Mouse (Mus musculus) heart, postnatal 0 days (tissue): ENCODE results near the gene Trak1. TPM values are rescaled to one million over a fixed set of nuclear protein-coding genes. Genes with fewer than 3 reads are reported as not detected.

Experiments
- ATAC-seq: fragments of 200-750 bp; cut with Nextera tagmentation; 2 replicates; pipeline ENCODE4 v1.8.0; 2017; ENCODE audit warnings: low read depth, moderate number of reproducible peaks, moderate library complexity; ENCODE audit not compliant: insufficient read depth
- DNase-seq: peaks from one replicate; pipeline ENCODE4 v3.0.0-alpha.2; 2016; ENCODE audit warnings: low spot score
- H3K27ac ChIP-seq: fragments of 300-500 bp; sonication (generic); 2 replicates; pipeline ENCODE4 v1.5.1; 2014; ENCODE audit warnings: low read depth, mild to moderate bottlenecking
- H3K27me3 ChIP-seq: fragments of 300-500 bp; sonication (generic); 2 replicates; pipeline ENCODE4 v1.6.1; 2014; ENCODE audit warnings: low read length, mixed read lengths; ENCODE audit not compliant: control insufficient read depth, insufficient read depth
- H3K36me3 ChIP-seq: fragments of 300-500 bp; sonication (generic); replicated peaks from 2 replicates; pipeline ENCODE4 v1.6.1; 2014; ENCODE audit warnings: low read length, mixed read lengths; ENCODE audit not compliant: control insufficient read depth, insufficient read depth
- H3K4me1 ChIP-seq: fragments of 300-500 bp; sonication (generic); 2 replicates; pipeline ENCODE4 v1.6.1; 2014; ENCODE audit warnings: antibody characterized with exemption; ENCODE audit not compliant: control insufficient read depth, insufficient read depth
- H3K4me2 ChIP-seq: fragments of 300-500 bp; sonication (generic); 2 replicates; pipeline ENCODE4 v1.6.1; 2014; ENCODE audit warnings: low read depth, mild to moderate bottlenecking, low read length, moderate library complexity
- H3K4me3 ChIP-seq: fragments of 300-500 bp; sonication (generic); 2 replicates; pipeline ENCODE4 v1.5.1; 2014; ENCODE audit warnings: low read depth, low read length
- H3K9ac ChIP-seq: fragments of 300-500 bp; sonication (generic); replicated peaks from 2 replicates; pipeline ENCODE4 v1.6.1; 2014; ENCODE audit warnings: low read depth, low read length, mixed read lengths
- H3K9me3 ChIP-seq: fragments of 300-500 bp; sonication (generic); replicated peaks from 2 replicates; pipeline ENCODE4 v1.6.1; 2016; ENCODE audit warnings: low read length; ENCODE audit not compliant: control insufficient read depth
- CTCF ChIP-seq: IDR thresholded peaks from 2 replicates; pipeline ENCODE4 v1.5.1; 2016; ENCODE audit warnings: antibody characterized with exemption, control low read depth, low read depth
- EP300 ChIP-seq: IDR thresholded peaks from 2 replicates; pipeline ENCODE4 v1.6.1; 2016; ENCODE audit warnings: antibody characterized with exemption, low read depth
- WGBS: fragments of 180-500 bp; shearing (Covaris S2); extraction: QIAGEN DNeasy Blood & Tissue Kit; methylation state at CpG from one replicate; pipeline ENCODE4 v1.1.7; 2014; 5-methylcytosine and 5-hydroxymethylcytosine counted together
- polyA plus RNA-seq: library from polyadenylated mRNA; unstranded; fragments of >200 nt; fragmentation: Nextera tagmentation; extraction: Ambion mirVana; gene quantifications from 2 replicates; pipeline ENCODE4 v1.2.1, GENCODE M21; 2015
- total RNA-seq: library from RNA; depleted of rRNA; stranded (reverse); fragments of >200 nt; gene quantifications from 2 replicates; pipeline ENCODE4 v1.2.3, GENCODE M21; 2014; ENCODE audit warnings: low replicate concordance; rRNA removed

Trak1 gene
- total RNA-seq: 113 and 120 TPM in 2 replicates
- polyA plus RNA-seq: 53.5 and 59.3 TPM in 2 replicates

DNA sequence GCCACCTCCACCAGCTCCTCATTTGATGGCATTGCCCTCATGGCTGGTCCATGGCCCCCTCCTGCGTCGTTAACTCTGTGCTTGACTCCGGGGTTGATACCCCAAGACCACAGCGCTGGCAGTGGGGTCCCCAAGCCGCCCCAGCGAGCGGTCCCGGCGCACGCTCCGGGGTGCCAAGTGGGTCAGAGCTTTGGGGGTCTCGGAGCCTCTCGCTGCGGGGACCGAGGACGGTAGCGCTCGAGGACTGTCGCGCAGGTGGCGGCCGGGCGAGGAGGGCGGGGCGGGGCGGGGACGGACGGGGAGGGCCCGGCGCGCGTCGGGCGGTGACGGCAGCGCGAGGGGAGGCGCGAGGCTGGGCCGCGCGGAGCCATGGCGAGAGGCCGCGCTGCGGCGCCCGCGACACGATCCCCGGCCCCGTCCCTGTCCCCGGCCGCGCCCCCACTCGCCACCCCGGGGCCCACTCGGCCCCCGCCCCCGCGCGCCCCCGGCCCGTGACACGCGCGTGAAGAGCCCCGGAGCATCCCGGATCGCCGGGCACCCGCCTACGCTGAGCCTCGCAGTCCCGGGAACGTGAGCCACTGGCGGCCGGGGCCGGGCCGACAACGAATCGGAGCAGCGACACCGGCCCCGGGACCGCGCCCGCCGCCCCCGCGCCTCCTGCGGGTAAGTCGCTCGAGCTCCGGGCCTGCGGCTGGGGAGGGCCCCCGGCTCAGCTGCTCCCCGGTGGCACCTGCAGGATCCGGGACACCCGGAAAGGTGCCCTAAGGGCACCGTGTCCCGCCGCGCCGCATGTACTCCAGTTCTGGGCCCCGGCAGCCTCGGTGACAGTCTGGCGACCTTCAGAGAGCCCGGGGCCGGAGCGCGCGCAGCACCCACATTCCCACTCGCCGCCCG, at the start of gene Trak1:
Gene Trak1 (plus strand): TSS at position 332 of the 894 bp plus-strand sequence.
- peak within 1 kb of the TSS; percentile 92 for H3K9ac ChIP-seq
- 2% methylated on average over 69 of the region's 116 CpGs for WGBS
- H3K27ac ChIP-seq: peak within 1 kb of the TSS; percentile 97
- H3K4me3 ChIP-seq: peak within 1 kb of the TSS; percentile 96
- H3K4me2 ChIP-seq: peak within 1 kb of the TSS; percentile 97
- H3K9me3 ChIP-seq: no peaks in the 10 kb centered on the region
- ATAC-seq (peak; percentile 90), DNase-seq (no peak)
- no peaks in the 10 kb centered on the region for H3K36me3 ChIP-seq
- H3K4me1 ChIP-seq: peaks cover 42% of the 10 kb centered on the region
- H3K27me3 ChIP-seq: no peaks in the 10 kb centered on the region
- TF ChIP-seq EP300 (no peak), CTCF (no peak)

- TF ChIP-seq EP300 (no peak), CTCF (peak; percentile 73)
- no peaks in the 10 kb centered on the region for H3K9me3 ChIP-seq
- H3K4me2 ChIP-seq: no peak overlapping the region
- DNase-seq (peak; percentile 73), ATAC-seq (no peak)
- H3K4me1 ChIP-seq: no peaks in the 10 kb centered on the region
- whole genome bisulfite sequencing: 58% methylated on average over 12 of the region's 12 CpGs
- no peaks in the 10 kb centered on the region for H3K27me3 ChIP-seq
- H3K4me3 ChIP-seq: no peak overlapping the region
- no peaks in the 10 kb centered on the region for H3K36me3 ChIP-seq
- no peak overlapping the region for H3K27ac ChIP-seq
- no peak overlapping the region for H3K9ac ChIP-seq
Measured at GRCm38 (mm10) chr9:121247956-121248775, 49.1 kb upstream of the Trak1 start.

DNA sequence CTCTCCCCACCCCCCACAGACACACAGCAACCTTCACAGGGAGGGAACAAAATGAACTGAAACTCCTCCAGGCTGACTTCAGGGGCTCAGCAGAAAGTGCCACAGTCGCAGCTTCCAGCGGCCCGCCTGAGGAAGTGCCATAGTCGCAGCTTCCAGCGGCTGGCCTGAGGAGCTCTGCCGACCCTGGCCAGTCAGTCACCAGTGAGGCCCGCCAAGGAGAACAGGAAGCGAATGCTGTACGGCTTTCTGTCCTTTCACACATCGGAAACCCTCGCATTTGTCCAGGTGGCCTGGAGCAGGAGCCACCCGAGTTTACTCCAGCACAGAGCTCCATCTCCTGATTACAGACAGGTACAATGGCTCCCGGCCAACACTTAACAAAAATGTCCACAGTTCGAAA, 47.5 kb upstream of the Trak1 start:
- DNase-seq: no peak
- Histone ChIP-seq H3K4me1 (no peaks in the 10 kb centered on the region), H3K27me3 (no peaks in the 10 kb centered on the region), H3K36me3 (no peaks in the 10 kb centered on the region), H3K4me3 (no peak overlapping the region), H3K9ac (no peak overlapping the region), H3K4me2 (no peak overlapping the region), H3K9me3 (no peaks in the 10 kb centered on the region), H3K27ac (no peak overlapping the region)
- TF ChIP-seq CTCF: no peak
- no peak for TF ChIP-seq EP300
- 40% methylated on average over 14 of the region's 14 CpGs for WGBS
- no peak for ATAC-seq

DNA sequence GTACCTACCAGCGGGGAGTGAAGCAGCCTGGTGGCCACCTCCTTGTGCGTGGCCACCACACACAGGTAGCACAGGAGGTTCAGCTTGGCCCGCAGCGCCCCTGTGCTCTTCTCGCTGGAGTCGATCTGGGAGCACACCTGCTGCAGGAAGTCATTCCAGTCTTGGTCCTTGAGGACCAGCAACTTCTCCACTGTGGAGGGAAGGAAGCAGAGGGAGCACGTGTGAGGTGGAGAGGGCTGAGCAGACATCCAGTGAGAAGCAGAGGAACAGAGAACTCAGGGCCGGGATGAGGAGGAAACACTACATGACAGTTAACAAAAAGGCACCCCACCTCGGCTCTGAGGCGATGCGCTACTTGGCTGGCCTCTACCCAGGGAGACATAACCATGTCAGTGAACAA, 46.4 kb upstream of the Trak1 start:
- no peak overlapping the region for H3K27ac ChIP-seq
- H3K4me2 ChIP-seq: no peak overlapping the region
- H3K4me3 ChIP-seq: no peak overlapping the region
- TF ChIP-seq EP300 (no peak), CTCF (no peak)
- no peaks in the 10 kb centered on the region for H3K4me1 ChIP-seq
- no peaks in the 10 kb centered on the region for H3K27me3 ChIP-seq
- H3K36me3 ChIP-seq: no peaks in the 10 kb centered on the region
- H3K9me3 ChIP-seq: no peaks in the 10 kb centered on the region
- ATAC-seq (no peak), DNase-seq (no peak)
- H3K9ac ChIP-seq: no peak overlapping the region
- 87% methylated on average over 11 of the region's 11 CpGs for WGBS

- H3K4me2 ChIP-seq: no peak overlapping the region
- H3K36me3 ChIP-seq: no peaks in the 10 kb centered on the region
- no peak overlapping the region for H3K9ac ChIP-seq
- H3K9me3 ChIP-seq: no peaks in the 10 kb centered on the region
- TF ChIP-seq CTCF (no peak), EP300 (no peak)
- H3K4me3 ChIP-seq: no peak overlapping the region
- peak; percentile 79 for ATAC-seq
- H3K4me1 ChIP-seq: no peaks in the 10 kb centered on the region
- no peaks in the 10 kb centered on the region for H3K27me3 ChIP-seq
- 36% methylated on average over 2 of the region's 2 CpGs for WGBS
- H3K27ac ChIP-seq: peak overlapping the region; percentile 55
- DNase-seq: peak; percentile 43
Measured at GRCm38 (mm10) chr9:121253983-121254382, 43.3 kb upstream of the Trak1 start.
